Mouse (Mus musculus) stomach, embryonic 14.5 days (tissue): ENCODE results near the gene Mapk8. TPM values are rescaled to one million over a fixed set of nuclear protein-coding genes. Genes with fewer than 3 reads are reported as not detected.

Experiments used
- ATAC-seq: fragments of 200-750 bp; cut with Nextera tagmentation; 2 replicates; pipeline ENCODE4 v1.8.0; 2017; ENCODE audit warnings: low read depth, moderate TSS enrichment; ENCODE audit not compliant: insufficient number of reproducible peaks, insufficient read depth, low FRiP score
- H3K27ac ChIP-seq: fragments of 300-500 bp; sonication (generic); 2 replicates; pipeline ENCODE4 v1.5.1; 2014; ENCODE audit warnings: mild to moderate bottlenecking, low read length, moderate library complexity, mixed read lengths
- H3K27me3 ChIP-seq: fragments of 300-500 bp; sonication (generic); 2 replicates; pipeline ENCODE4 v1.6.1; 2014; ENCODE audit warnings: low read length, control low read depth, mixed read lengths; ENCODE audit not compliant: control insufficient read depth, insufficient read depth
- H3K36me3 ChIP-seq: fragments of 300-500 bp; sonication (generic); 2 replicates; pipeline ENCODE4 v1.6.1; 2014; ENCODE audit warnings: mild to moderate bottlenecking, control low read depth, low read length, moderate library complexity, mixed read lengths; ENCODE audit not compliant: control insufficient read depth, insufficient read depth
- H3K4me1 ChIP-seq: fragments of 300-500 bp; sonication (generic); 2 replicates; pipeline ENCODE4 v1.6.1; 2014; ENCODE audit warnings: low read length, control low read depth, mixed read lengths; ENCODE audit not compliant: control insufficient read depth, insufficient read depth
- H3K4me2 ChIP-seq: fragments of 300-500 bp; sonication (generic); replicated peaks from 2 replicates; pipeline ENCODE4 v1.6.1; 2014; ENCODE audit warnings: low read depth, low read length, control low read depth
- H3K4me3 ChIP-seq: fragments of 300-500 bp; sonication (generic); 2 replicates; pipeline ENCODE4 v1.5.1; 2014; ENCODE audit warnings: low read depth, low read length, control low read depth
- H3K9ac ChIP-seq: fragments of 300-500 bp; sonication (generic); replicated peaks from 2 replicates; pipeline ENCODE4 v1.6.1; 2014; ENCODE audit warnings: low read depth, mild to moderate bottlenecking, control low read depth, low read length, moderate library complexity, mixed read lengths
- H3K9me3 ChIP-seq: fragments of 300-500 bp; sonication (generic); 2 replicates; pipeline ENCODE4 v1.6.1; 2016; ENCODE audit warnings: low read depth, low read length, control low read depth; ENCODE audit not compliant: control insufficient read depth
- WGBS: fragments of 180-500 bp; shearing (Covaris S2); extraction: QIAGEN DNeasy Blood & Tissue Kit; methylation state at CpG from one replicate; pipeline ENCODE4 v1.1.7; 2014; 5-methylcytosine and 5-hydroxymethylcytosine counted together
- polyA plus RNA-seq: library from polyadenylated mRNA; unstranded; fragments of >200 nt; fragmentation: Nextera tagmentation; extraction: Ambion mirVana; gene quantifications from 2 replicates; pipeline ENCODE4 v1.2.1, GENCODE M21; 2014

Mapk8 gene
- polyA plus RNA-seq, 1 experiment from 2014 or later = 24.2 TPM

GRCm38 (mm10) chr14:33363611-33364010 is 83.3 kb downstream of the Mapk8 start:
- Histone ChIP-seq H3K36me3 (no peaks in the 10 kb centered on the region), H3K4me2 (no peak overlapping the region), H3K27me3 (no peaks in the 10 kb centered on the region), H3K4me3 (no peak overlapping the region), H3K4me1 (peaks cover 12% of the 10 kb centered on the region; the same call in 1 of the 2 replicates), H3K9me3 (no peaks in the 10 kb centered on the region), H3K9ac (no peak overlapping the region), H3K27ac (no peak overlapping the region)
- no peak for ATAC-seq
- WGBS = 68% methylated on average over 5 of the region's 5 CpGs

GRCm38 (mm10) chr14:33362807-33363206 is 84.2 kb downstream of the Mapk8 start:
- H3K4me2 ChIP-seq = peak overlapping the region; percentile 20; the same call in 1 of the 2 replicates
- no peak overlapping the region for H3K9ac ChIP-seq
- no peaks in the 10 kb centered on the region for H3K9me3 ChIP-seq
- WGBS = 7% methylated on average over 10 of the region's 10 CpGs
- H3K36me3 ChIP-seq = no peaks in the 10 kb centered on the region
- peaks cover 12% of the 10 kb centered on the region; the same call in 1 of the 2 replicates for H3K4me1 ChIP-seq
- peak; percentile 48 for ATAC-seq
- H3K27me3 ChIP-seq = no peaks in the 10 kb centered on the region
- no peak overlapping the region for H3K27ac ChIP-seq
- no peak overlapping the region for H3K4me3 ChIP-seq

GRCm38 (mm10) chr14:33362122-33362521 is 84.8 kb downstream of the Mapk8 start:
- ATAC-seq = no peak
- peak overlapping the region; percentile 20; the same call in 1 of the 2 replicates for H3K4me2 ChIP-seq
- H3K9me3 ChIP-seq = no peaks in the 10 kb centered on the region
- no peak overlapping the region for H3K4me3 ChIP-seq
- H3K9ac ChIP-seq = no peak overlapping the region
- H3K27me3 ChIP-seq = no peaks in the 10 kb centered on the region
- H3K27ac ChIP-seq = no peak overlapping the region
- WGBS = 31% methylated on average over 14 of the region's 14 CpGs
- H3K36me3 ChIP-seq = no peaks in the 10 kb centered on the region
- H3K4me1 ChIP-seq = peaks cover 12% of the 10 kb centered on the region; the same call in 1 of the 2 replicates

- Histone ChIP-seq H3K9me3 (no peaks in the 10 kb centered on the region), H3K9ac (no peak overlapping the region), H3K4me1 (peaks cover 12% of the 10 kb centered on the region; the same call in 1 of the 2 replicates), H3K27me3 (no peaks in the 10 kb centered on the region), H3K4me2 (no peak overlapping the region), H3K36me3 (no peaks in the 10 kb centered on the region), H3K27ac (no peak overlapping the region), H3K4me3 (no peak overlapping the region)
- WGBS = 44% methylated on average over 3 of the region's 4 CpGs
- no peak for ATAC-seq
Observed at GRCm38 (mm10) chr14:33361546-33361945, 85.4 kb downstream of the Mapk8 start.

- no peak overlapping the region for H3K4me2 ChIP-seq
- H3K4me1 ChIP-seq = peaks cover 14% of the 10 kb centered on the region; the same call in 1 of the 2 replicates
- H3K27ac ChIP-seq = no peak overlapping the region
- no peaks in the 10 kb centered on the region for H3K9me3 ChIP-seq
- no peak overlapping the region for H3K4me3 ChIP-seq
- H3K9ac ChIP-seq = no peak overlapping the region
- no peaks in the 10 kb centered on the region for H3K36me3 ChIP-seq
- WGBS = 89% methylated on average over 8 of the region's 8 CpGs
- H3K27me3 ChIP-seq = no peaks in the 10 kb centered on the region
- ATAC-seq = no peak
Observed at GRCm38 (mm10) chr14:33358891-33359290, 88.1 kb downstream of the Mapk8 start.

GRCm38 (mm10) chr14:33357600-33358368 is 89.2 kb downstream of the Mapk8 start:
- WGBS = 61% methylated on average over 12 of the region's 12 CpGs
- no peak for ATAC-seq
- H3K9me3 ChIP-seq = no peaks in the 10 kb centered on the region
- H3K36me3 ChIP-seq = no peaks in the 10 kb centered on the region
- peaks cover 9% of the 10 kb centered on the region; the same call in 1 of the 2 replicates for H3K4me1 ChIP-seq
- no peak overlapping the region for H3K9ac ChIP-seq
- no peak overlapping the region for H3K4me3 ChIP-seq
- H3K4me2 ChIP-seq = no peak overlapping the region
- H3K27me3 ChIP-seq = no peaks in the 10 kb centered on the region
- no peak overlapping the region for H3K27ac ChIP-seq

GRCm38 (mm10) chr14:33355276-33355675 is 91.7 kb downstream of the Mapk8 start:
- no peak overlapping the region for H3K4me2 ChIP-seq
- H3K27me3 ChIP-seq = peaks cover 7% of the 10 kb centered on the region
- peaks cover 5% of the 10 kb centered on the region; the same call in 1 of the 2 replicates for H3K4me1 ChIP-seq
- H3K27ac ChIP-seq = no peak overlapping the region
- no peaks in the 10 kb centered on the region for H3K9me3 ChIP-seq
- H3K9ac ChIP-seq = no peak overlapping the region
- WGBS = 86% methylated on average over 5 of the region's 5 CpGs
- no peaks in the 10 kb centered on the region for H3K36me3 ChIP-seq
- ATAC-seq = no peak
- no peak overlapping the region for H3K4me3 ChIP-seq

GRCm38 (mm10) chr14:33352890-33353289 is 94.1 kb downstream of the Mapk8 start:
- Histone ChIP-seq H3K27ac (no peak overlapping the region), H3K27me3 (peaks cover 9% of the 10 kb centered on the region), H3K4me3 (no peak overlapping the region), H3K36me3 (no peaks in the 10 kb centered on the region), H3K4me1 (peaks cover 5% of the 10 kb centered on the region; the same call in 1 of the 2 replicates), H3K9ac (no peak overlapping the region), H3K4me2 (no peak overlapping the region), H3K9me3 (no peaks in the 10 kb centered on the region)
- ATAC-seq = no peak
- WGBS = 58% methylated on average over 6 of the region's 6 CpGs
